Mouse (Mus musculus): ENCODE measurements around the gene Ehbp1.

Gene Ehbp1

GRCm38 (mm10) chr11:22089346-22089745 lies 252.7 kb downstream of the Ehbp1 start:
- in situ Hi-C loops (cut with MboI, MseI), result no loop called here

- in situ Hi-C loops (cut with MboI, MseI), result no loop called here
Observed at GRCm38 (mm10) chr11:22063352-22063751, 278.7 kb downstream of the Ehbp1 start.

- in situ Hi-C loops (cut with MboI, MseI), result no loop called here
Observed at GRCm38 (mm10) chr11:22061660-22062059, 280.4 kb downstream of the Ehbp1 start.

GRCm38 (mm10) chr11:22057538-22057937 lies 284.6 kb downstream of the Ehbp1 start:
- in situ Hi-C loops (cut with MboI, MseI), result no loop called here

- in situ Hi-C loops (cut with MboI, MseI), result no loop called here
Observed at GRCm38 (mm10) chr11:22055908-22056307, 286.2 kb downstream of the Ehbp1 start.

- in situ Hi-C loops (cut with MboI, MseI), result no loop called here
Observed at GRCm38 (mm10) chr11:22053034-22053668, 288.9 kb downstream of the Ehbp1 start.

GRCm38 (mm10) chr11:22050864-22051263 lies 291.2 kb downstream of the Ehbp1 start:
- in situ Hi-C loops (cut with MboI, MseI), result no loop called here

GRCm38 (mm10) chr11:22039854-22040426 lies 302.2 kb downstream of the Ehbp1 start:
- in situ Hi-C loops (cut with MboI, MseI), result no loop called here

GRCm38 (mm10) chr11:22034564-22035105 lies 307.5 kb downstream of the Ehbp1 start:
- in situ Hi-C loops (cut with MboI, MseI), result no loop called here

- in situ Hi-C loops (cut with MboI, MseI), result no loop called here
Observed at GRCm38 (mm10) chr11:22033582-22033981, 308.5 kb downstream of the Ehbp1 start.

- in situ Hi-C loops (cut with MboI, MseI), result loop anchor here in 1 of 2 experiments (25.0 kb wide), 1 partner anchor 917 kb away; no protein-coding TSS in a partner anchor
Observed at GRCm38 (mm10) chr11:22020602-22021001, 321.5 kb downstream of the Ehbp1 start.

- in situ Hi-C loops (cut with MboI, MseI), result loop anchor here in 1 of 2 experiments (25.0 kb wide), 1 partner anchor 920 kb away; no protein-coding TSS in a partner anchor
Observed at GRCm38 (mm10) chr11:22017444-22017843, 324.6 kb downstream of the Ehbp1 start.

- in situ Hi-C loops (cut with MboI, MseI), result loop anchor here in 1 of 2 experiments (25.0 kb wide), 1 partner anchor 921 kb away; no protein-coding TSS in a partner anchor
Observed at GRCm38 (mm10) chr11:22016341-22016740, 325.8 kb downstream of the Ehbp1 start.

GRCm38 (mm10) chr11:22008817-22009216 lies 333.3 kb downstream of the Ehbp1 start:
- in situ Hi-C loops (cut with MboI, MseI), result loop anchor here in 1 of 2 experiments (10.0 to 25.0 kb wide), 2 partner anchors 276 to 928 kb away; no protein-coding TSS in a partner anchor

- in situ Hi-C loops (cut with MboI, MseI), result loop anchor here in 1 of 2 experiments (10.0 to 25.0 kb wide), 2 partner anchors 277 to 929 kb away; no protein-coding TSS in a partner anchor
Observed at GRCm38 (mm10) chr11:22008129-22008596, 333.9 kb downstream of the Ehbp1 start.

- in situ Hi-C loops (cut with MboI, MseI), result loop anchor here in 1 of 2 experiments (10.0 to 25.0 kb wide), 2 partner anchors 277 to 930 kb away; no protein-coding TSS in a partner anchor
Observed at GRCm38 (mm10) chr11:22007781-22008110, 334.3 kb downstream of the Ehbp1 start.

GRCm38 (mm10) chr11:22007088-22007780 lies 334.9 kb downstream of the Ehbp1 start:
- in situ Hi-C loops (cut with MboI, MseI), result loop anchor here in 1 of 2 experiments (10.0 to 25.0 kb wide), 2 partner anchors 278 to 930 kb away; no protein-coding TSS in a partner anchor

GRCm38 (mm10) chr11:22006471-22007087 lies 335.5 kb downstream of the Ehbp1 start:
- in situ Hi-C loops (cut with MboI, MseI), result loop anchor here in 1 of 2 experiments (10.0 to 25.0 kb wide), 2 partner anchors 278 to 931 kb away; no protein-coding TSS in a partner anchor

- in situ Hi-C loops (cut with MboI, MseI), result loop anchor here in 1 of 2 experiments (10.0 to 25.0 kb wide), 2 partner anchors 279 to 932 kb away; no protein-coding TSS in a partner anchor
Observed at GRCm38 (mm10) chr11:22005281-22005870, 336.7 kb downstream of the Ehbp1 start.

- in situ Hi-C loops (cut with MboI, MseI), result loop anchor here in 1 of 2 experiments (10.0 to 25.0 kb wide), 2 partner anchors 280 to 933 kb away; no protein-coding TSS in a partner anchor
Observed at GRCm38 (mm10) chr11:22004331-22004841, 337.7 kb downstream of the Ehbp1 start.

All from T-helper 17 cell (primary cell).